16 mouse cellular contexts compared by ENCODE assay signal in genomic region chr17:59792780-59793179, GRCm38 (mm10).
A peak's percentile ranks its signal among the peaks of the same experiment; 100 is the strongest.
DNase-seq lines count a peak whose midpoint lies in the region; ATAC-seq lines count a peak whose summit lies in the region.
"Had no signal": no experiment of that assay in that cellular context is flagged by ENCODE, and none has a peak within 500 bp of the region (broad histone marks: within the 10 kb centered on the region; RNA-seq: fewer than 3 reads in every experiment).

No protein-coding gene starts in this region.

- no peak overlapping the region for H3K4me2 ChIP-seq in limb, embryonic 11.5 days (ENCODE audit: low read depth, severe bottlenecking)

- H3K9me3 ChIP-seq in limb, embryonic 11.5 days (ENCODE audit: control insufficient read depth, low read length), result no peaks in the 10 kb centered on the region

- 25% methylated on average over 4 of the region's 4 CpGs for WGBS in limb, embryonic 11.5 days

- H3K9ac ChIP-seq in limb, embryonic 11.5 days (ENCODE audit: low read length), result no peak overlapping the region

- no peaks in the 10 kb centered on the region for H3K27me3 ChIP-seq in limb, embryonic 11.5 days (ENCODE audit: control insufficient read depth, insufficient read depth, low read length)

- peak; percentile 4 for DNase-seq in cerebellum, adult 9-10 months
- DNase-seq in cerebellum, adult 8-10 months, result no peak
- DNase-seq in left cerebral cortex, postnatal 4 days, result peak; percentile 30
- DNase-seq in left cerebral cortex, postnatal 36 days (ENCODE audit: low spot score in 2 of 2), result no peak
- DNase-seq in embryo, embryonic 10 days (ENCODE audit: low spot score), result peak; percentile 23
- peak; percentile 30 for DNase-seq in limb, embryonic 11.5 days (ENCODE audit: low spot score)
- no peak for DNase-seq in right cerebral cortex, postnatal 10 days (ENCODE audit: low spot score in 2 of 2)
- DNase-seq: heart, postnatal 10 days; retina, postnatal 1 day; spleen, adult 18-20 months; thymus, postnatal 14 days had no signal

- H3K4me3 ChIP-seq in limb, embryonic 11.5 days (ENCODE audit: low read depth, low read length), result no peak overlapping the region

- H3K4me1 ChIP-seq in limb, embryonic 11.5 days (ENCODE audit: control insufficient read depth, insufficient read depth, low read length), result peaks cover 3% of the 10 kb centered on the region; the same call in 1 of the 2 replicates

- no peak overlapping the region for H3K27ac ChIP-seq in limb, embryonic 11.5 days (replicated peaks; ENCODE audit: low read depth, low read length)
- H3K27ac ChIP-seq: kidney, postnatal 0 days had no signal

- H3K36me3 ChIP-seq in limb, embryonic 11.5 days (ENCODE audit: control insufficient read depth, insufficient read depth, low read length), result no peaks in the 10 kb centered on the region
- H3K36me3 ChIP-seq: G1E had no signal

- intact Hi-C loops in left cerebral cortex, postnatal 4 days (cut with DNase I), result no loop called here
- intact Hi-C loops in left cerebral cortex, postnatal 36 days (cut with DNase I), result no loop called here

- no peak for ATAC-seq in limb, embryonic 11.5 days (ENCODE audit: insufficient number of reproducible peaks, low FRiP score, low TSS enrichment, low read depth)
- ATAC-seq in CD4-positive, CD25-positive, alpha-beta regulatory T cell, adult 4 months, result no peak
- ATAC-seq: forebrain, embryonic 16.5 days; lung, postnatal 0 days had no signal

Comparison
In these comparisons a context has a peak if more than half of its experiments do, and no peak if none do; other contexts are left out.
1. DNase-seq: peak in cerebellum, adult 9-10 months (single experiment), left cerebral cortex, postnatal 4 days (single experiment), embryo, embryonic 10 days (single experiment) and limb, embryonic 11.5 days (single experiment); none in cerebellum, adult 8-10 months (single experiment), left cerebral cortex, postnatal 36 days (0 of 2) and right cerebral cortex, postnatal 10 days (0 of 2).